Mouse (Mus musculus) embryonic facial prominence, embryonic 14.5 days (tissue): ENCODE measurements around the gene Agfg1. TPM values are rescaled to one million over a fixed set of nuclear protein-coding genes. Genes with fewer than 3 reads are reported as not detected.

ENCODE experiments used
- ATAC-seq: fragments of 200-750 bp; cut with Nextera tagmentation; 2 replicates; pipeline ENCODE4 v1.8.0; 2017; ENCODE audit warnings: low read depth, moderate number of reproducible peaks, moderate TSS enrichment
- DNase-seq: peaks from one replicate; pipeline ENCODE4 v3.0.0-alpha.2; 2015; ENCODE audit warnings: low spot score
- H3K27ac ChIP-seq: fragments of 300-500 bp; sonication (generic); replicated peaks from 2 replicates; pipeline ENCODE4 v1.5.1; 2014; ENCODE audit warnings: low read depth, mild to moderate bottlenecking, low read length, moderate library complexity
- H3K27me3 ChIP-seq: fragments of 300-500 bp; sonication (generic); replicated peaks from 2 replicates; pipeline ENCODE4 v1.6.1; 2014; ENCODE audit warnings: low read length; ENCODE audit not compliant: control insufficient read depth, insufficient read depth
- H3K36me3 ChIP-seq: fragments of 300-500 bp; sonication (generic); 2 replicates; pipeline ENCODE4 v1.6.1; 2014; ENCODE audit warnings: low read length, mixed read lengths; ENCODE audit not compliant: control insufficient read depth, insufficient read depth
- H3K4me1 ChIP-seq: fragments of 300-500 bp; sonication (generic); 2 replicates; pipeline ENCODE4 v1.6.1; 2014; ENCODE audit warnings: antibody characterized with exemption, low read length; ENCODE audit not compliant: control insufficient read depth, insufficient read depth
- H3K4me2 ChIP-seq: fragments of 300-500 bp; sonication (generic); 2 replicates; pipeline ENCODE4 v1.6.1; 2014; ENCODE audit warnings: low read depth, mild to moderate bottlenecking, low read length, moderate library complexity, mixed read lengths
- H3K4me3 ChIP-seq: fragments of 300-500 bp; sonication (generic); 2 replicates; pipeline ENCODE4 v1.5.1; 2014; ENCODE audit warnings: low read depth, mild to moderate bottlenecking, low read length
- H3K9ac ChIP-seq: fragments of 300-500 bp; sonication (generic); 2 replicates; pipeline ENCODE4 v1.6.1; 2014; ENCODE audit warnings: low read depth, mild to moderate bottlenecking, low read length, moderate library complexity, mixed read lengths
- H3K9me3 ChIP-seq: fragments of 300-500 bp; sonication (generic); 2 replicates; pipeline ENCODE4 v1.6.1; 2016; ENCODE audit warnings: low read length; ENCODE audit not compliant: control insufficient read depth
- WGBS: fragments of 180-500 bp; shearing (Covaris S2); extraction: QIAGEN DNeasy Blood & Tissue Kit; methylation state at CpG from one replicate; pipeline ENCODE4 v1.1.7; 2014; 5-methylcytosine and 5-hydroxymethylcytosine counted together
- polyA plus RNA-seq: library from polyadenylated mRNA; unstranded; fragments of >200 nt; fragmentation: Nextera tagmentation; extraction: Ambion mirVana; gene quantifications from 2 replicates; pipeline ENCODE4 v1.2.1, GENCODE M21; 2014

Gene Agfg1
- polyA plus RNA-seq, 1 experiment from 2014 or later, result 42.4 TPM

DNA sequence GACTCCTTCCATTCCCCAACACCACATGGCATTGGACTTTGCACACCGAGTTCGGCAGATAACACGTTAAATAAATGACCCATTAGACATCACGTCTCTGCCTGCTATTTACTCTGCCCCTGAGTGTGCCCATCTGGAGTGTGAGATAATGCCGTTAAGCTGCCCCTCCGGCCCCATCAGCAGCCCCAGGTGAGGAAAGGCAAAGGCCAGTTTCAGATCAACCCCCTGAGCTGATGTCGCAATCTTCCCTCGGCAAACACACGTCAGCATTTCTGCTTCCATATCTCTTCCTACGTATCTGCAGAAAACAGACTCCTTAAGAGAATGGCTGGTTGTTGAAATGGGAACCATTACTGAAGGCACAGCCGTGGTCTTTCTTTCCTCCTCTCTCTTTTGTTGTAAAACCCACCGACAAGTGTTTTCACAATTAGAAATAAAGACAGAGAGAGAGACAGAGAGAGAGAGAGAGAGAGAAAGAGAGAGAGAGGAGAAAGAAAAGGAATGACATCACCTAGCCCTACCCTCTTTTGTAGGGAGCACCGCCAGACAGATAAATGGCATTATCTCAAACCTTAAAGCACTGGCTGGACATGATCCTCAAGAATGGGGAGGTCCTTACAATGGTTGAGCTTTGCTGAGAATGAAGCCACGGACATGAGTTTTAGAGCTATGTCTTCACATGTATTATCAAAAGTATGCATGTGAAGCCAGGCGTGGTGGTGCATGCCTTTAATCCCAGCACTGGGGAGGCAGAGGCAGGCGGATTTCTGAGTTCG, 23.2 kb upstream of the Agfg1 start:
- Histone ChIP-seq H3K9ac (no peak overlapping the region), H3K36me3 (no peaks in the 10 kb centered on the region), H3K9me3 (no peaks in the 10 kb centered on the region), H3K4me2 (no peak overlapping the region), H3K27me3 (no peaks in the 10 kb centered on the region), H3K4me3 (no peak overlapping the region), H3K27ac (no peak overlapping the region), H3K4me1 (peaks cover 5% of the 10 kb centered on the region; the same call in 1 of the 2 replicates)
- WGBS, result 74% methylated on average over 17 of the region's 17 CpGs
- ATAC-seq (no peak), DNase-seq (no peak)

GRCm38 (mm10) chr1:82819366-82819765, 19.9 kb upstream of the Agfg1 start:
- ATAC-seq, result no peak
- WGBS, result 34% methylated on average over 10 of the region's 10 CpGs
- Histone ChIP-seq H3K36me3 (no peaks in the 10 kb centered on the region), H3K27ac (no peak overlapping the region), H3K27me3 (no peaks in the 10 kb centered on the region), H3K4me1 (peaks cover 5% of the 10 kb centered on the region; the same call in 1 of the 2 replicates), H3K9me3 (no peaks in the 10 kb centered on the region), H3K4me2 (no peak overlapping the region), H3K9ac (no peak overlapping the region), H3K4me3 (no peak overlapping the region)
- DNase-seq, result no peak

DNA sequence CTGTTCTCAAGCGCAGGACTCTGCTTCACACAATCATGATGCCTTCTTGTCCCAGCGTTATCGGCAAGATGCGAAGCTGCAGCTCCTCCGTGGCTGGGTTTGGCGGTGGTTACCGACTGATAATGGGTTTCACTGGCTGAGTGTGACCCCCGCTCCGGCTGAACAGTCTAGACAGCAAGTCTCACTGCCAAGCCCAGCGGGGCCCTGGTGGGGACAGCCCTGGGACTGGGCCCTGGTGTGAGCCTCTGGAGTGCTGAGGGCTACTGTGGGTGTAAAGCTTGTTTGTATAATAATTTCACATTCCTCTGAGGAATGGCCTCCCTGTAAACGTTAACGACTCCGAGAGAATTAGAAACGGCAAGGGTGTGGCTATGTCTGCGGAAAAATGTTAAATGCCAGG, 19.1 kb upstream of the Agfg1 start:
- H3K36me3 ChIP-seq, result no peaks in the 10 kb centered on the region
- H3K4me2 ChIP-seq, result peak overlapping the region; percentile 24; the same call in 1 of the 2 replicates
- H3K27me3 ChIP-seq, result no peaks in the 10 kb centered on the region
- peaks cover 5% of the 10 kb centered on the region; the same call in 1 of the 2 replicates for H3K4me1 ChIP-seq
- no peak overlapping the region for H3K9ac ChIP-seq
- ATAC-seq, result no peak
- no peaks in the 10 kb centered on the region for H3K9me3 ChIP-seq
- H3K27ac ChIP-seq, result no peak overlapping the region; the same call in 1 of the 2 replicates
- no peak for DNase-seq
- 60% methylated on average over 15 of the region's 15 CpGs for WGBS
- no peak overlapping the region for H3K4me3 ChIP-seq

GRCm38 (mm10) chr1:82820626-82821186, 18.6 kb upstream of the Agfg1 start:
- Histone ChIP-seq H3K27ac (no peak overlapping the region), H3K4me1 (peaks cover 5% of the 10 kb centered on the region; the same call in 1 of the 2 replicates), H3K9me3 (no peaks in the 10 kb centered on the region), H3K9ac (no peak overlapping the region), H3K4me2 (no peak overlapping the region), H3K4me3 (no peak overlapping the region), H3K36me3 (no peaks in the 10 kb centered on the region), H3K27me3 (no peaks in the 10 kb centered on the region)
- no peak for ATAC-seq
- no peak for DNase-seq
- WGBS, result 75% methylated on average over 3 of the region's 3 CpGs

DNA sequence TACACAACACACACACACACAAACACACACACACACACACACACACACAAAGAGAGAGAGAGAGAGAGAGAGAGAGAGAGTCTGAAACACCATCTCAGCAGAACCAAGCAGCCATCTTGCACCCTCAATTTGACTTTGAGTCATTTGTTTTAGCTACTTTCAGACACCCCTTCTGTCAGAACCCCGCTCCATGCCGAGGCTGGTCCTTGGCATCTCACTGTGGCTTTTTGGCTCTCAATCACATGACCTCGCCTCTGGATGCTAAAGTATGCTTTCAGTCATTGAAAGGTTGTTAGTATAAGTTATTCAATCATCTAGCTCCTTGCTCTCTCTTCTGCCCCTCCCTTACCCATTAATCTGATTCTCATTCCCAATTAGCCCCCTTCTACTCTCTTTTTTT, 17.4 kb upstream of the Agfg1 start:
- DNase-seq, result no peak
- Histone ChIP-seq H3K9me3 (no peaks in the 10 kb centered on the region), H3K4me3 (no peak overlapping the region), H3K4me2 (no peak overlapping the region), H3K27ac (no peak overlapping the region), H3K4me1 (peaks cover 5% of the 10 kb centered on the region; the same call in 1 of the 2 replicates), H3K27me3 (no peaks in the 10 kb centered on the region), H3K36me3 (no peaks in the 10 kb centered on the region), H3K9ac (no peak overlapping the region)
- no peak for ATAC-seq
- 91% methylated on average over 3 of the region's 3 CpGs for WGBS

DNA sequence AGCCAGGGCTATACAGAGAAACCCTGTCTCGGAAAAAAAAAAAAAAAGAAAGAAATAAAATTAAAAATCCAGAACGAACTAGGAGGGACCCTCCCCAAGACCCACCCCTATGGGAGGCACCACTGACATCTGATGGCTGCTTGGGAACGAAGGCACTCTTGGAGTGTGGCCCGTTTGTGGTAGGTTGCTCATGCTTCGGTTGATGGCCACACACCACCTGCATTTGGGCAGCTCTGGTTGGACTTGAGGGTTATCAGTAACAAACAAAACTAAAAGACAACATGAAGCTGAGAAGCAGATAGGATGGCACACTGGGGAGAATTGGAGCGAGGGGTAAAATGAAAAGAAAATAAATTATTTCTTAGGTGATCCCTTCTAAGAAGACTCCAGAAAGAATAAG, 15.1 kb upstream of the Agfg1 start:
- no peak overlapping the region for H3K27ac ChIP-seq
- H3K4me1 ChIP-seq, result peaks cover 5% of the 10 kb centered on the region; the same call in 1 of the 2 replicates
- no peaks in the 10 kb centered on the region for H3K36me3 ChIP-seq
- H3K27me3 ChIP-seq, result no peaks in the 10 kb centered on the region
- WGBS, result 80% methylated on average over 6 of the region's 6 CpGs
- no peak for ATAC-seq
- no peak overlapping the region for H3K4me3 ChIP-seq
- H3K9me3 ChIP-seq, result no peaks in the 10 kb centered on the region
- DNase-seq, result no peak
- no peak overlapping the region for H3K9ac ChIP-seq
- no peak overlapping the region for H3K4me2 ChIP-seq

DNA sequence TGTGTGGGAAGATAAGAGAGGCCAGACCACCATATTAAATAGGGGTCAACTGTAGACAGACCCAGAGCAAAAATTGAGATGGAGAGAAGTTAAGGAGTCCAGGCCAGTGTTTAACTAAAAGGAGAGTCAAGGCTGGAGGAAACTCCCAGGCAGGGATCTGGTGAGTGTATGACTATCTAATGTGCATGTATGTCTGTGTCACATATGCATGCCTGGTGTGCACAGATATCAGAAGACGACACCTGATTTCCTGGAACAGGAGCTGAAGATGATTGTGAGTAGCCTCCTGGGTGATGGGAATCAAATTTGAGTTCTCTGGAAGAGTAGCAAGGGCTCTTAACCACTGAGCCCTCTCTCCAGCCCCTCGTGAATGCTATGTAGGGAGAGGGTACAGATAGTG, 14.0 kb upstream of the Agfg1 start:
- H3K4me2 ChIP-seq, result no peak overlapping the region
- 84% methylated on average over 2 of the region's 2 CpGs for WGBS
- ATAC-seq, result no peak
- H3K27ac ChIP-seq, result no peak overlapping the region
- H3K9ac ChIP-seq, result no peak overlapping the region
- H3K4me3 ChIP-seq, result no peak overlapping the region
- no peak for DNase-seq
- H3K27me3 ChIP-seq, result no peaks in the 10 kb centered on the region
- no peaks in the 10 kb centered on the region for H3K36me3 ChIP-seq
- H3K9me3 ChIP-seq, result no peaks in the 10 kb centered on the region
- peaks cover 1% of the 10 kb centered on the region; the same call in 1 of the 2 replicates for H3K4me1 ChIP-seq

DNA sequence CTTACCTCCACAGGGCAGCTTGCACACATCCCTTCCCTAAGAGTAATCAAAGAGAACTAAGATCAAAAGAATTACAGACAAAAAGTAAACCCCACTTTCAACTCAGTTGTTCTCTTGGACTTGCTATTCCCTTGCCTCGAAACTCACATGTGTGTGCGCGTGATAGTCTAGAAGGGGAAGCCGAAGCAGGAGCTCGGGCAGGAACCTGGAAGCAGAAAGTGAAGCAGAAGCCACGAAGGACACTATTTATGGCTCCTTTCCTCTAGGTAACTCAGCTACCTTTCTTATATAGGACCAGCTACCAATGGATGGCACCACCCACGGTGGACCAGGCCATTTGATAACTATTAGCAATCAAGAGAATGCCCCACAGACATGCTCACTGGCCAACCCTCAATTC, 13.5 kb upstream of the Agfg1 start:
- Histone ChIP-seq H3K27ac (no peak overlapping the region), H3K36me3 (no peaks in the 10 kb centered on the region), H3K9me3 (no peaks in the 10 kb centered on the region), H3K27me3 (no peaks in the 10 kb centered on the region), H3K4me3 (no peak overlapping the region), H3K4me1 (no peaks in the 10 kb centered on the region), H3K4me2 (no peak overlapping the region), H3K9ac (no peak overlapping the region)
- WGBS, result 90% methylated on average over 7 of the region's 7 CpGs
- DNase-seq, result no peak
- ATAC-seq, result no peak

DNA sequence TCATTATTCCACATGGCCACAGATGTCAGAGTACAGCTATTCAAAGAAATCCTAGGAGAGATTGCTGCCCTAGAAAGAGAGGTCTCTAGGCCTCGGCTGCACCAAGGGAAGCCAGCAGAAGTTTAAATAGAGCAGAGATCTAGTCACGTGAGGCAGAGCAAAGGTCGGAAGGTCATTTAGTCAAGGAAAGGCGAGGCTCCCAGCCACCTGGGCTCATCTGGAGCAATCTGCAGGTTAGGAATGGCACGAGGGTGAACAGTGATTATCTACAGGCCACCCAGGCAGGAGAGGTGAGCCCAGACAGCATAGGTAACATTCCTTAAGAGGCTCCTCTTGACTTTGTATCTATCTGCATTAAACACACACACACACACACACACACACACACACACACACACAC, 12.4 kb upstream of the Agfg1 start:
- Histone ChIP-seq H3K27ac (no peak overlapping the region), H3K9me3 (no peaks in the 10 kb centered on the region), H3K4me2 (no peak overlapping the region), H3K4me3 (no peak overlapping the region), H3K4me1 (no peaks in the 10 kb centered on the region), H3K27me3 (no peaks in the 10 kb centered on the region), H3K9ac (no peak overlapping the region), H3K36me3 (no peaks in the 10 kb centered on the region)
- ATAC-seq (no peak), DNase-seq (no peak)
- 38% methylated on average over 5 of the region's 5 CpGs for WGBS
